Mouse (Mus musculus): ENCODE measurements around the gene Elk3.
"Not testable (repeated sequence)": the region's sequence is repeated elsewhere in the genome, so short reads cannot be mapped to it uniquely, and the experiment has no call there.

Gene Elk3

GRCm38 (mm10) chr10:93310721-93311411 lies at the start of gene Elk3:
Gene Elk3, minus strand, starts transcription at chr10:93311135.
- DNase-seq (ENCODE audit: low spot score in 2 of 2) = peak; percentile 36 to 64

- DNase-seq (ENCODE audit: low spot score in 2 of 2) = no peak
Observed at GRCm38 (mm10) chr10:93360623-93361022, 49.7 kb upstream of the Elk3 start.

- not testable (repeated sequence) for DNase-seq (ENCODE audit: low spot score in 2 of 2)
Observed at GRCm38 (mm10) chr10:93360190-93360589, 49.3 kb upstream of the Elk3 start.

DNA sequence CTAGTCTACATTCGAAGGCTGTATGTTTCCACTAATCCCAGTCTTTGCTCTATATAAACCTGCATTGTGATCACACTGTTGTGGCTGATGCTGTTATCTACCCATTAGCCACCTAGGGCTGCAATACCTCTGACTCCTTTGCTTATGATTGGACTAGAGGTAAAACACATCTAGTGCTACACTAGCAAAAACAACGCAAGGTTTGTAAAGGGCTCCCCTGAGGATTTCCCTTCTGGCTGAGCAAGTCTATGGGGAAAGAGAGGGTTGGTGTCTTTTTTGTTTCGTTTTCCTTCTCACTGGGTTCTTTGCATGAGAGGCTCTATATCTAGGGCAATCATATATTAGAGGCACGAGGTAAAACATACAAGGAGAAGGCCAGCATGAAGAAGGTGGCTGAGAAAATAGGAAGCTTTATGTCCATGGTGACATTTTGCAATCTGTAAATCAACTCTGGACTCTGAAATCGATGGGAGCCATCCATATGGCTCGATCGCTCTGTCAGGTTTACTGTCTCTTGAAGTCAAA lies 48.5 kb upstream of the Elk3 start:
- no peak for DNase-seq (ENCODE audit: low spot score in 2 of 2)

DNA sequence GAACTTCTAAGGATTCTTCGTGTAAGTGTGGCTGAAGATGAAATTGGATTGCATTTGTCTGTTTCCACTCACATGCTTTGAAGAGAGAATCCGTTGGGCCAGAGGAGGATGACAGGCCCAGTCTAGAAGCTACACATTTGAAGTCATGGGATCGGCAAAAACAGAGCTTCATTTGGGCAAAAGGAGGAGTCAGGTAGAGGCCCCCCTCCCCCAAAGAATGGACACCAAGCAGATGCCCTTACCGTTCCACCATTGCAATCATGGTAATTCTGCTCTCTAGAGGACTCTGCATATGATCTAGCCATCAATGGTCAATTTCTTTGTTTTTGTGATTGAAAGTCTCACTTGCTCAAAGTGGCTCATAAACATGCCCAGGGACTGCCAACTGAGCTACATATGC lies 47.9 kb upstream of the Elk3 start:
- no peak for DNase-seq (ENCODE audit: low spot score in 2 of 2)

GRCm38 (mm10) chr10:93357162-93357561 lies 46.2 kb upstream of the Elk3 start:
- DNase-seq (ENCODE audit: low spot score in 2 of 2) = no peak

DNA sequence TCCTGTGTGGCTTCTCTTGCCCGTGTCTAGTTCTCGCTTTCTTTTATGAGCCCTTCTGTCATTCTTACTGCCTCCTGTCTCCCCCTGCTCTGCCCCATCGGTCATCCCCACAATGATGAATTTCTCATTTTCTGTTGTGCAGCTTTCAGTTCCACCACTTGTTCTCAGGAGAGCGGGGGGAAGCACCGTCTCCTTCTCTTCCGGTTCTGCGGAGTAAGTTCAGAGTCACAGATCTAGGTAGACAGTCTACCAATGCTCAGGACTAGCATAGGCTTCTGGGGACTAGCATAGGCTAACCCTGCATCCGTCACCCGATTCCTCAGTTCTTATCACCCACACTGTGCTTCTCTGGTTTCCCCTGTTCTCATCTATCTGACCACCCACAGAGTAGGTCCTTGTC lies 45.2 kb upstream of the Elk3 start:
- DNase-seq (ENCODE audit: low spot score in 2 of 2) = peak; percentile 13 to 39

GRCm38 (mm10) chr10:93355276-93355927 lies 44.5 kb upstream of the Elk3 start:
- DNase-seq (ENCODE audit: low spot score in 2 of 2) = no peak

- peak; percentile 33 to 48 for DNase-seq (ENCODE audit: low spot score in 2 of 2)
Observed at GRCm38 (mm10) chr10:93353545-93354326, 42.8 kb upstream of the Elk3 start.

GRCm38 (mm10) chr10:93347918-93348505 lies 37.1 kb upstream of the Elk3 start:
- no peak for DNase-seq (ENCODE audit: low spot score in 2 of 2)

GRCm38 (mm10) chr10:93347387-93347786 lies 36.5 kb upstream of the Elk3 start:
- DNase-seq (ENCODE audit: low spot score in 2 of 2) = no peak

DNA sequence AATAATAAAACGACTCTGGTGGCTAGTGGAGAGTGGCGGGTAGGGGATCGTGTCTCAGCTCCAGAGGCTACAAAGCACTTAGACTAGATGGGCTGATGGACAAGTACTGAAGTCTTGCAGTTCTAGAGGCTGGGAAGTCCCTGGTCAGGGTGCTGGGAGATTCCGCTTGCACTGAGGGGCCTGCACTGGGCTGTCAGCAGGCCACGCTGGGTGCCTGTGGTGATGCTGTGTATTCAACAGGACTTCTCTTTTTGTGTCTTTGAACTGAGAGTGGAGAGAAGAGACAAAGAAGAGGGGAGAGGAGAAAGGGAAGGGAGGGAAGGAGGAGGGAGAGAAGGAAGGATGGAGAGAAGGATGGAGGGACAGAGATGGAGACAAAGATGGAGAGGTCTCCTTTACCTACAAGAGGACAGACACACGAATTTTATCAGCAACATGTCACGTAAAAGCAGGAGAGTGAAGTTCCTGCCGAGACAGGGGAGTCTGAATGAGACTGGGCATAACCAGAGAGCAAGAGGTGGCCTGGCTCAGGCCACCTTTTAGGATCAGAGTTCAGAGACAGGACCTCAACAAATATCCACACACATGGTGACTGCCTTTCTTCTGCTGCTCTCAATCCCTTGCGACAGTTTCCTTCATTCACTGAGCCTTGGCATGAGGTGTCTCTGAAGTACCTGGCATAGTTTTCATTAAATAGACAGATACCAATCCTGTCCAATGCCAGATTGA lies 35.4 kb upstream of the Elk3 start:
- peak in 1 of 2 experiments; percentile 24 for DNase-seq (ENCODE audit: low spot score in 2 of 2)

DNA sequence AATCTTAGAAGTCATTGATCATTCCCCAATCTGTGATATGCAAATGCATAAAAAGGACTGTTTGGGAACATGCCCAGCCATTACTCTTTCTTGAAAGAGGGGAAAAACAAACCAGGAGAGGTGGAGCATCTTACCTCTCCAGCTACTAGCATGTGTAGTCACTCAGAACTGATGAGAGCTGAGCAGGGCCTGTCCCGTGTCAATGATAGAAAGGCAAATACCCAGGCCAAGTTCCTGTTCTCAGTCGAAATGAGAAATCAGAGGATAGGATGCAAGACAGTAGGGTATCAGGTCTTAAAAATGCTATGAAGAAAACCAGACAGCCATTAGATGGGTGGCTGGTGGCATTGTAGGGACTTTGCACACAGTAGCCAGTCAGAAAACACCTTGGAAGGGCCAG lies 34.6 kb upstream of the Elk3 start:
- no peak for DNase-seq (ENCODE audit: low spot score in 2 of 2)

DNA sequence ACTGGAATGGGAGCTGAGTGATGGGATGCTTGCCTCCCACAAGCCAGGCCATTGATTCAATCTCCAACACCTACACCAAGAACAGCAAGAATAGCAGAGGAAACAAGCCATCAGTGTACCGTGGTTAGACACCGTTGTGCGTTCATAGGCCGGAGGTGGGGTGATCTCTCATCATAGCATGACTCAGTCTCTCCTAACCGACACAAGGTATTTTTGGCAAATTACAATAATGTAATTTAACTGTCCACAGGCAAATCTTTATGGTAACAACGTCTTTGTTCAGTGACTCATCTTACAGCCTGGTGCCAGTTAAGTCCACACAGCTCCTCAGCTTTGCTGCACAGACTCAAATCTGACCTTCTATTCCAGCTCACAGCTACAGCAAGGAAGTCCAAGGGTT lies 32.5 kb upstream of the Elk3 start:
- peak in 1 of 2 experiments; percentile 34 for DNase-seq (ENCODE audit: low spot score in 2 of 2)

- no peak for DNase-seq (ENCODE audit: low spot score in 2 of 2)
Observed at GRCm38 (mm10) chr10:93342986-93343385, 32.1 kb upstream of the Elk3 start.

DNA sequence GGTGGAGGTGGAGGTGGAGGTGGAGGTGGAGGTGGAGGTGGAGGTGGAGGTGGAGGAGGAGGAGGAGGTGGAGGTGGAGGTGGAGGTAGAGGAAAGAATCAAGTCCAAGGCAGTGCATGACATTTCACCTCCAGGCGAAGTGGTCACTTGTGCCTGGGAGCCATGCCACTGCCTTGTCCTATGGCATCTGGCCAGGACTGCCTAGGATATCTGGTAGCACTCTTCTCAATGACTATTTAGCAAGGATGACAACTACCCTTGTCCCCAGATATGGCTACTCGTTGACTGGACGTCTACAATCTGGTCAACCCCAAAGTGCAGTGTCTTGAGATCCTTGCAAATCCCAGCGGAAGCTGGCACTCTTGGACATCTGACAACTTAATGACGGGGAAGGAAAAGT lies 27.6 kb upstream of the Elk3 start:
- no peak for DNase-seq (ENCODE audit: low spot score in 2 of 2)

DNA sequence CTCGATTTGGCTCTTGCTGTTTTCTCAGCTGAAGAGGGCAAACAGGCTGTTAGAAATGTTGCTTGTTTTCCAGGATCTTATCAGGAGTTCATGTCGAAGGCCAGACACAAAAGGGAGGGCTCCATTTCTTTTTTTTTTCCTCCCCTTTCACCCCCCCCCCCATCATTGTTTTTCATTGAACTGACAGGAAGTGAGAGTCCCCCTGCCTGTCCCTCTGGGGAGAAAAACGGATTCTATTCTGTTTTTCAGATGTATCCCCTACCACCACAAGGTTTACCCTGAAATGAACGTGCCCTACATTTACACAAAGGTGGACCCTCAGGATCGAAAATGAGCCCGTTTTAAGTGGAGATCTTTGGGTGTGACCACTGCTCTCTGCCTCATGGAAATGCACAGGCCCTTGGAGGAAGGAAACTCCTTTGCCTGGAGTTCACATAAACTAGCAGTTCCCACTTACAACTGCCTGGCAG lies 25.6 kb upstream of the Elk3 start:
- DNase-seq (ENCODE audit: low spot score in 2 of 2) = no peak

DNA sequence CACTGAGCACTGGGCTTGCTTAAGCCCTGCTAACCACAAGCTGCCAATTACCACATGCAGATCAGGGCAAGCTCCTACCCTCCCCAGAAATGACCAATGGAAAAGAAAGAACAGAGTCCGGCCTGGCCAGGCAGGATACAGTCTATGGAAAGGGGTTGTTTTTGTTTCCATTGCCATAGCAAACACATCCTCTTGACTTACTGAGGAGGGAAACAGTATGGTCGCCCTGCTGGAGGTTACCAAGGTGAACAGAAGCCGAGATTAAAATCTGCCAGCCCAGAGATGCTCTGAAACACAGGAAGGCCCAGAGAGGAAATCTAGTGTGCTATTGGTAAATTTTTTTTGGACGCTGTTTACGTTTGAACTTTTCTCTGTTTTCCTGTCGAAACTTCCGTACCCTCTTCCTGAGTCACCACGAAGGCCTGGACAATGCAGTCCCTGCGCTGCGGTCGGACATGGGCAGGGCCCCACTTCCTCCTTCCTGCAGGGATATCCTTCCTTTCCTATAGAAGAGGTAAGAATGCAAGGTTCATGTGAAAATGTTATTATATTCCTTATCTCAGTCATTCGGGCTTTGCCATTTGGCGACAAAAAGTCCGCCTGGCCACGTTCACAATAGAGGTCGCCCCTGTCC lies 25.0 kb upstream of the Elk3 start:
- DNase-seq (ENCODE audit: low spot score in 2 of 2) = peak; percentile 33 to 48

- DNase-seq (ENCODE audit: low spot score in 2 of 2) = no peak
Observed at GRCm38 (mm10) chr10:93335001-93335400, 24.1 kb upstream of the Elk3 start.

GRCm38 (mm10) chr10:93333239-93333638 lies 22.3 kb upstream of the Elk3 start:
- DNase-seq (ENCODE audit: low spot score in 2 of 2) = no peak

All from natural killer cell, adult 2 months (primary cell).